Mouse (Mus musculus) small intestine, adult 2 months (tissue): ENCODE results near the gene Slc35a3. TPM values are rescaled to one million over a fixed set of nuclear protein-coding genes. Genes with fewer than 3 reads are reported as not detected.
"Not testable (repeated sequence)": the region's sequence is repeated elsewhere in the genome, so short reads cannot be mapped to it uniquely, and the experiment has no call there.

Source experiments
- H3K27ac ChIP-seq: fragments of 200-500 bp; 2 replicates; pipeline ENCODE4 v1.5.1; 2012; ENCODE audit warnings: low read depth, low read length, control low read depth, inconsistent platforms; ENCODE audit not compliant: insufficient read depth
- H3K27me3 ChIP-seq: fragments of 200-500 bp; 2 replicates; pipeline ENCODE4 v1.6.1; 2012; ENCODE audit warnings: mild to moderate bottlenecking, moderate library complexity, low read length, inconsistent platforms; ENCODE audit not compliant: control insufficient read depth, insufficient read depth
- H3K36me3 ChIP-seq: fragments of 200-500 bp; 2 replicates; pipeline ENCODE4 v1.6.1; 2012; ENCODE audit warnings: mild to moderate bottlenecking, low read length, control low read depth, inconsistent platforms; ENCODE audit not compliant: control insufficient read depth, insufficient read depth
- H3K4me1 ChIP-seq: fragments of 200-500 bp; 2 replicates; pipeline ENCODE4 v1.6.1; 2012; ENCODE audit warnings: low read length, inconsistent platforms, mixed read lengths; ENCODE audit not compliant: control insufficient read depth, insufficient read depth, insufficient read length
- H3K4me3 ChIP-seq: fragments of 200-500 bp; 2 replicates; pipeline ENCODE4 v1.5.1; 2012; ENCODE audit warnings: low read depth, mild to moderate bottlenecking, control low read depth, inconsistent platforms, low read length, moderate library complexity
- CTCF ChIP-seq: fragments of 200-500 bp; IDR thresholded peaks from 2 replicates; pipeline ENCODE4 v1.5.1; 2012; ENCODE audit warnings: low read depth, mild to moderate bottlenecking, control low read depth, inconsistent platforms, low read length, moderate library complexity, mixed read lengths; ENCODE audit not compliant: insufficient replicate concordance, insufficient read length; ENCODE audit errors: extremely low read depth
- POLR2A ChIP-seq: fragments of 200-500 bp; IDR thresholded peaks from 2 replicates; pipeline ENCODE4 v1.6.1; 2012; ENCODE audit warnings: low read depth, mild to moderate bottlenecking, control low read depth, inconsistent platforms, low read length, moderate library complexity
- WGBS: fragments of 180-500 bp; shearing (Covaris S2); methylation state at CpG from one replicate; pipeline ENCODE4 v1.1.7; 2018; 5-methylcytosine and 5-hydroxymethylcytosine counted together
- polyA plus RNA-seq: library from polyadenylated mRNA; depleted of rRNA; stranded (reverse); fragments of >200 nt; gene quantifications from 2 replicates; pipeline ENCODE4 v1.2.3, GENCODE M21; 2012

Gene Slc35a3
- polyA plus RNA-seq, 1 experiment, result 22.3 TPM

DNA sequence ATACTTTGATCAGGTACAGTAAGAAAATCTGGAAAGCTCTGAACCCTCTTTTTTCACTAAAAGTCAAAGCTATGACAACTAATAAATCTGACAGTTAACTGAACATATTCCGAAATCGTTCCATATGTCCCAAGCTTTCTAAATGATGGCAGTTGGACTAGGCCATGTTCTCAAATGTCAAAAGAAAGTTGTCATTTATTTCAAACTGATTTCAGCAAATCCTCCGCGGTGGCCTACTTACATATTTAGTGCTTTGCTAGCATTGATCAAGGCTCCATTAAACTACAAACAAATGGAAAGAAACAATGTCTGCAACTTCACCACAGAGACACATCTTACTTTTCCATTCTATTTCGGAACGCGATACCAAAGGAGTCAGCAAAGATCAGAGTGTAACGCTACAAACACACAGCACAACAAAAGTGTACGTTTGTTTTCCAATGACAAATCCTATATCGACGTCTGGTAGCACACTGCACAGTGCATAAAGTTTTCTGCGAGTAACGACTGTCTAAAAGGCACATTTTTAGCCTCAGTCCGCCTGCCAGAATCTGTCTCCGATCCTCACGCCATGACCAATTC, 51.3 kb downstream of the Slc35a3 start:
- H3K4me3 ChIP-seq, result peak overlapping the region; percentile 92
- 2% methylated on average over 16 of the region's 16 CpGs for WGBS
- no peak for TF ChIP-seq CTCF

DNA sequence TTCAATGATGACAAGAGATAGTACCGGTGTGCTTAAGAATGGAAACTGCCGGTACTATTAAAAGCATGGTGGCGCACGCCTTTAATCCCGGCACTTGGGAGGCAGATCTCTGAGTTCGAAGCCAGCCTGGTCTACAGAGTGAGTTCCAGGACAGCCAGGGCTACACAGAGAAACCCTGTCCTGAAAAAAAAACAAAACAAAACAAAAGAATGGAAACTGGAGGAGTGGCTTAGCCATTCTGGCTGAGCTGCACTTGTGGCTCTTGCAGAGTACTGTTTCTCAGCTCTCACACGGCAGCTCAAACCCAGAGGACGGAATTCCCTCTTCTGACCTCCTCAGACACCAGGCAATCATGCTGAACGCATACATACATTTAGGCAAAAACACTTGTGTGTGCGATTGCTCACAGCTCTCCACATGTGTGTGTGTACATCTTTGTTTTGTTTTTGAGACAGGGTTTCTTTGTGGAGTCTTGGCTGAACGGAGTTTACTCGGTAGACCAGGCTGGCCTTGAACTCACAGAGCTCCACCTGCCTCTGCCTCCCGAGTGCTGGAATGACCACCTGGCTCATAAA, 52.7 kb downstream of the Slc35a3 start:
- TF ChIP-seq CTCF, result no peak
- TF ChIP-seq POLR2A, result no peak
- 77% methylated on average over 13 of the region's 13 CpGs for WGBS
- Histone ChIP-seq H3K27ac (no peak overlapping the region), H3K4me3 (no peak overlapping the region), H3K36me3 (no peaks in the 10 kb centered on the region), H3K27me3 (no peaks in the 10 kb centered on the region), H3K4me1 (peaks cover 10% of the 10 kb centered on the region; the same call in 1 of the 2 replicates)

More for the DNA sequence above, 51.3 kb downstream of the Slc35a3 start:
- Histone ChIP-seq H3K27ac (peak overlapping the region; percentile 84), H3K4me1 (peaks cover 10% of the 10 kb centered on the region; the same call in 1 of the 2 replicates), H3K27me3 (no peaks in the 10 kb centered on the region), H3K36me3 (no peaks in the 10 kb centered on the region)

DNA sequence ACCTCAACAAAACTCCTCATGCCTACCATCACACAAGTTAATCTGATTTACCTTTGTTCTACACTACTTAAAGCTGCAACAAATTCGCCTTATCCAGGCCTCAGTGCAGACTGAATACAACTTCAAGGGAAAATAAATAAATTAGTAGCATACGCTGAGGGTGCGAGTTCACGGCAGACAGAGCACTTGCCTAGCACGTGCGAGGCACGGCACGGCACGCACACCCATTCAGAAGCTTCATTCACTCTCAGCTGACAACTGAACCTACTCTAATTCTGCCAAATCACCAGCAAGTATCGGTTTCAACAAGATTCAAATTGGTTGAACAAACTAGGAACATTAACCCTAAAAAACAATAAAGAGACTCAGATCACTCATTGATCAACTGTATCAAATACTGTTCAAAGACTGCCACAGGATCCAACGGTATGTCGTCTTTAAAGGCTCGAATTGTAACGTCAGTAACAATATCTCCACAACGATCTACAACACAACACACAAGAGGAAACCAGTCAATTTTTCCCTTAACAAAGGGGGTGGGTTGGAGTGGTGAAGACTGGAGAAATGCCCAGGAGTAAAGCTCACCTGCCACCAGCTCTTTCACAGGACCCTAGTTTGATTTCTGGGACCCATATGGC, 53.6 kb downstream of the Slc35a3 start:
- no peak overlapping the region for H3K4me3 ChIP-seq
- H3K27ac ChIP-seq, result no peak overlapping the region
- no peaks in the 10 kb centered on the region for H3K27me3 ChIP-seq
- H3K36me3 ChIP-seq, result no peaks in the 10 kb centered on the region
- WGBS, result 59% methylated on average over 15 of the region's 15 CpGs
- TF ChIP-seq POLR2A (no peak), CTCF (no peak)
- peaks cover 10% of the 10 kb centered on the region; the same call in 1 of the 2 replicates for H3K4me1 ChIP-seq

DNA sequence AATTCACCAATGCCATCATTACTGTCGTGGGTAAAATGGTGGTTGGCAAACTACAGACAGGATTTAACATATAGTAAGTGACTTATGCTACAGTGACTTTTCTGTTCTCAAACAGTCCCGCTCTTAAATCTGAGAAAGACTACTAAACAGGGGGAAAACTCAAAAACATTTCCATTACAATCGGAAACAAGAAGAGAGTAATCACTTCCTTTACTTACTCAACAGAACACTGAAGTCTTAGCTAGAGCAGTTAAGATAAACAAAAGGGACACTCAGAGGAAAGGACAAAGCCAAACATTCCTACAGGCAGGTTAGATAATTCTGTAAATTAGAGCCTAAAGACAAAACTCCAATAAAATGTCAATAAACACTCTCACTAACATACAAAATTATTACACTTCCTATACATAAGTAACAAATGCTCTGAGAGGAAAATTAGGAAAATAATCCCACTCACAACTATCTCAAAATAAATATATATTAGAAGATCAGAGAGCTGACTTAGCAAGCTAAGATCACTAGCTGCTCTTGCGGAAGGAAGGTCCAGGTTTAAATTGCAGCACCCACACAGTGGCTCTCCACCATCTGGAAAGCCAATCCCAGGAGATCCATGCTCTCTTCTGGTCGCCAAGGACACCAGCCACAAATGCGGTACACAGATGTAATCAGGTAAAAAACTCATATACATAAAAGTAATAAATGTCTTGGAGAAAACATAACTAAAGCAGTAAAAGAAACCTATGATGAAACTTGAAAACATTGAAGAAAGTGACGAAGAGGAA, 56.3 kb downstream of the Slc35a3 start:
- peaks cover 10% of the 10 kb centered on the region; the same call in 1 of the 2 replicates for H3K4me1 ChIP-seq
- peaks cover 1% of the 10 kb centered on the region; the same call in 1 of the 2 replicates for H3K36me3 ChIP-seq
- TF ChIP-seq POLR2A (no peak), CTCF (no peak)
- 75% methylated on average over 7 of the region's 7 CpGs for WGBS
- no peak overlapping the region for H3K27ac ChIP-seq
- no peak overlapping the region for H3K4me3 ChIP-seq
- H3K27me3 ChIP-seq, result no peaks in the 10 kb centered on the region

DNA sequence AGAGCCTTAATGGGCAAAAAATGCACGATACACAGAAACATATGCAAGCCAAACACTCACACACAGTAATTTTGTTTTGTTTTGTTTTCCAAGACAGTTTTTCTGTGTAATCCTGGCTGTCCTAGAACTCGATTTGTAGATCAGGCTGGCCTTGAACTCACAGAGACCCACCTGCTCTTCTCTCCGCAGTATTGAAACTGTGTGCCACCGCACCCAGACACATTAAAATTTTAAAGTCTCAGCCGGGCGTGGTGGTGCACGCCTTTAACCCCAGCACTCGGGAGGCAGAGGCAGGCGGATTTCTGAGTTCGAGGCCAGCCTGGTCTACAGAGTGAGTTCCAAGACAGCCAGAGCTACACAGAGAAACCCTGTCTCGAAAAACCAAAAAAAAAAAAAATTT, 58.6 kb downstream of the Slc35a3 start:
- not testable (repeated sequence) for H3K36me3 ChIP-seq, H3K4me1 ChIP-seq, H3K4me3 ChIP-seq, H3K27ac ChIP-seq, H3K27me3 ChIP-seq
- WGBS, result 86% methylated on average over 11 of the region's 11 CpGs

DNA sequence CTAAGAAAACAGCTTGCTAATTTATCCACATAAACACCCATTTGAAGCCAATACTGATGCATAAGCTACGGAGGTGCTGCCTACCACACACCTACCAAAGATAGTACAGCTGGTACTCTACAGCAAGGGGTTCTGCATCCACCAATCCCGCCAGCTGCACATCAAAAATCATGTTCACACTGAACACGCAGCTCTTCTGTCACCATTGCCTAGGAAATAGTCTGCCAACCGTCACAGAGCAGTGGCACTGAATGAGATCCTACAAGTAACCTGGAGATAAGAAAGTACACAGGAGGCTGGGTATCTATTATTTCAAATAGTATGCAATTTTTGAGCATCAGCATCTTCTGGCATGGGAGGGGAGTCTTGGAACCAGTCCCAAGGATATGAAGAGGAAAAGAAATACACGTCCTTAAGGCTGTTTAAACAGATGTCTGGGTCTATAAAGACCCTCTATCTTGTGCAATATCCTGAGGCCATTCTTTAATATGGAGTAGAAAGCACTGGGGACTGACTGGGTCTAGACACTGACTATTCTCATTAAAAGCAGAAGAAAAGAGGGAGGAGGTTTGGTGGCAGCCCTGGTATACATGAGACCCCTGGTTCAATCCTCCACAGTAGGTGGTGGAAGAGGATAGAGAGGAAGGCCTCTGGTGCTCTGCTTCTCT, 59.2 kb downstream of the Slc35a3 start:
- Histone ChIP-seq H3K27ac (no peak overlapping the region), H3K36me3 (peaks cover 8% of the 10 kb centered on the region), H3K27me3 (no peaks in the 10 kb centered on the region), H3K4me3 (no peak overlapping the region), H3K4me1 (no peaks in the 10 kb centered on the region)
- WGBS, result 56% methylated on average over 5 of the region's 5 CpGs
- TF ChIP-seq CTCF (no peak), POLR2A (no peak)
